Mouse (Mus musculus) heart, adult 11 months (tissue): Measurements from ENCODE around the gene Rtn4rl2.
A peak's percentile ranks its signal among the peaks of the same experiment; 100 is the strongest.

Experiments used
- DNase-seq: peaks from one replicate; pipeline ENCODE4 v3.0.0; 2022

The Rtn4rl2 gene

DNA sequence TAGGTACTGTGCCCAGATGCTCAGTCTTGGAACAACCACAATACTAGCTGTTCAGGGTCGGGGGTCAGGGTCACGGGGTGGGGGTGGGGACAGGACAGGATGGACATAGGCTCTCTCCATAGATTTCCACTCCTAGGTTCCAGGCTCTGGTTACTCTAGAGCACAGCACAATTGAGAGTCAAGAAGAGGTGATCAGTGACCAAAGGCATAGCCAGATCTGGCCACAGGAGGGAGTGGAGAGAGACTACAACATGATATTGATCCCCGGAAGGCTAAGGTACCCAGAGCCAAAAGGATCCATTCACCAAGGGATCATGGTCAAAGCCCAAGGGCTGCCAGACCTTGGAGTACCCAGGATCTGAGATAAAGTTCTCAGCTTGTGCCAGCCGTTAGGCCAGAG, 1.9 kb downstream of the Rtn4rl2 start:
- DNase-seq: peak; percentile 82

- DNase-seq: peak; percentile 83
Measured at GRCm38 (mm10) chr2:84883942-84884341, 2.6 kb downstream of the Rtn4rl2 start.

- no peak for DNase-seq
Measured at GRCm38 (mm10) chr2:84883530-84883929, 3.0 kb downstream of the Rtn4rl2 start.

GRCm38 (mm10) chr2:84883084-84883483, 3.4 kb downstream of the Rtn4rl2 start:
- peak; percentile 97 for DNase-seq

DNA sequence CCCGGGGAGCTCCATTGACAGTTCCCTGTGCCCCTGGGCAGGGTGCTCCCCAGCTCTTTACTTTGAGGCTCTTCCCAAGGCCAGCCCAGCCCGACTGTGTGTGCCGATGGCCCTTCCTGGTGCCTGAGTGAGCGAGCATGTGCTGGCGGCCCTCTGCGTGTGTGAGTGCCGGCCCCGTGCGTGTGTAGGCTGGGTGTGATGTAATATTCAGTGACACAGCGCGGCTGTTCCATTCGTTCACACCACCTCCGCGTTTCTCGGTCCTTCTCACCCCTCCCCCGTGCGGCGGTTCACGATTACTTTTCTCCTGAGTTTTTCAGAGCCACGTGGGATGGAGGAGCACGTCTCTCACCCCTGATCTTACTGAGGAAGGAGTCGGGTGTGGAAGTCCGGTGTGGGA, 3.9 kb downstream of the Rtn4rl2 start:
- peak; percentile 97 for DNase-seq

- no peak for DNase-seq
Measured at GRCm38 (mm10) chr2:84880590-84880989, 5.9 kb downstream of the Rtn4rl2 start.

DNA sequence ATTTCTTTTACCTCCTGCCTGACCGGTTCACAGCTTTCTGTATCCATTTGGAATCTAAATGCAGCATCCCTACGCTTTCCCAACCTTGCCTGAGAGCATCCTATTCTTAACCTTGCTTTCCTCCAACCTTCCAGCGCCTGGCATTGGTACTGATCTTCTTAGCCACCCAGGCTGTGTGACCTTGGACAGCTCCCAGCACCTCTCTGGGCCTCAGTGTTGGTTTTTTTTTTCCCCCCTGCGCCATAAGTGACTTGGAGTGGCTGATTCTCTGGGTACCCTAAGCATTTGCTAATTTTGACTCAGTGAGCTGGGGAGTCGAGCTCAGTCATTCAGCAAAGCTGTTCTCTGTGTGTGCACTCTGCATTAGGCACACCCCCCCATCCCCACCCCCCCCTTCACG, 10.7 kb downstream of the Rtn4rl2 start:
- no peak for DNase-seq

GRCm38 (mm10) chr2:84872105-84872716, 14.3 kb downstream of the Rtn4rl2 start:
- peak; percentile 97 for DNase-seq

DNA sequence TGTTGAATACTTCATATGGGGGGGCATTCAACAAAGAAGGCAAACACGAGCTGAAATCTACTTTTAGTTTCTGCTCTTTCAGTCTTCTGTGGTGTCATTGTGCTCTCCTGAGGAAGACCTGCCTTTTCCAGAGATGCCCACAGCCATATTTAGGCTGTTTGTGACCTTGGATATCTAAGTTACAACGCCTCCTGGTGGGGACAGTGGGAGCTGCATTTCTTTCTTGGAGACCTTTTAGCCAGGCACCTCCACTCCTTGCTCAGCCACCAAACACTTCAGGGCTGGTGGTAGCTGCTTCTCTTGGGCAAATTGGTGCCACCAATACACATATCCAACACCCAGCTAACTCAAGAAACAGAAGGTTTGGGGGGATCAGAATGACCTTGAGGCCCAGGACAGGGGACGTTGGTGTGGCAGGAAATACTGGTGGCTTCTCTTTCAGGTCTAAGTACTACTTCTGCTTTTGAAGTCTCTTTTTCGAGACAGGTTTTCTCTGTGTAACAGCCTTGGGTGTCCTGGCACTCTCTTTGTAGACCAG, 15.8 kb downstream of the Rtn4rl2 start:
- DNase-seq: no peak

DNA sequence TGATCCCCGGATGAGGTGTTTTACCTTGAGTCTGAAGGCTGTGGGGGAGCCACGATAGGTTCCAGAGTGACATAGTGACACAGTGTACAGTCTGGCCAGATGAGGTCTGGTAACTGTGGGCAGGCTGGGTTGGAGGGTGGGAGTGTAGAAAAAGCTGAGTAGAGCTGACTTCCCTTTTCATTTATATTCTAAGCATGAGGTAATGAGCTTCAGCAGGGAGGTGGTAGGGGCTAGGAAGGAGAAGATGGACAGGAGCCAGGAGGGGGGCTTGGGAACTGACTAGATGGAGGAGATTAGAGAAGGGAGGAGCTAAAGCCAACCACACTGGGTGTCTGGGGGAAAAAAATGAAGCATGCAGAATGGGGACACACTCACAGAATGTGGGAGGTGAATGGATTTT, 17.5 kb downstream of the Rtn4rl2 start:
- no peak for DNase-seq

DNA sequence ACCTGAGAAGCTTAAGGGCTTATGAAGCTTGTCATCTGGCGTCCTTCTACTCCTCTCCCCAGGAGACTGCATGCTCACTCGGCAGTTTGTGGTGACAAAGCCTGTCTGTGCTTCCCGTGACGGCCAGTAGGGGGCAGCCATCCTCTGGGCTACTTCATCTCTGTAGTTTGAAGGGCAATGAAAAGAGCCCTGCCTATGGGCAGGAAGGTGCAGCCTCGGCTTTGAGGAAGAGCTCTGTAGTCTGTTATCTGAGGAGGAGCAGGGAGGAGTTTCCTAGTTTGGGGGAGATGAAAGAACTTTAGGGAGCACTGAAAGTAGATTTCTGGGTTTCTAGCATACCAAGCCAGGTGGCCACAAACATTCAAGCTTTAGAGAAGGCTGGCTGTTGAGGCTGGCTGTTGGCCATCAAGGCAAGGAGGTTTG, 18.0 kb downstream of the Rtn4rl2 start:
- peak; percentile 93 for DNase-seq

GRCm38 (mm10) chr2:84865616-84866571, 20.6 kb downstream of the Rtn4rl2 start:
- peak; percentile 96 for DNase-seq

DNA sequence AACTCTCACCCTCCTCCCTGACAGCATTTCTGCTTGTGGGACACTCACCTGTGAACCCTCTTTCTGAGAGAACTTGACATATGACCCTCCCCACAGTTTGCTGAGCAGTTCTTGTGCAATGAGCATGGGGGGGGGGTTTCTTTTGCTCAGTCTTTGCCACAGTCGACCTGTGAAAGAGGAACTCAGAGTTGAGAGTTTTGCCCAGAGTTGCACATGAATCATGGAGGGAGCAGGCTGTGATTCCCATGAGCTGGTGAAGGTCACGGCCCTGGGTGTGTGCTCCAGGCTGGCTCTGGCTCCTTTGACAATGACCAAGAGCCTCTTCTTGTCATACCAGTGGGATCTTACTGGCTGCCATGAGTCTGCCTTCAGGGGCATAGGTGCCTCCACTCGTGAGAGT, 24.3 kb downstream of the Rtn4rl2 start:
- no peak for DNase-seq

- no peak for DNase-seq
Measured at GRCm38 (mm10) chr2:84861430-84861829, 25.1 kb downstream of the Rtn4rl2 start.

DNA sequence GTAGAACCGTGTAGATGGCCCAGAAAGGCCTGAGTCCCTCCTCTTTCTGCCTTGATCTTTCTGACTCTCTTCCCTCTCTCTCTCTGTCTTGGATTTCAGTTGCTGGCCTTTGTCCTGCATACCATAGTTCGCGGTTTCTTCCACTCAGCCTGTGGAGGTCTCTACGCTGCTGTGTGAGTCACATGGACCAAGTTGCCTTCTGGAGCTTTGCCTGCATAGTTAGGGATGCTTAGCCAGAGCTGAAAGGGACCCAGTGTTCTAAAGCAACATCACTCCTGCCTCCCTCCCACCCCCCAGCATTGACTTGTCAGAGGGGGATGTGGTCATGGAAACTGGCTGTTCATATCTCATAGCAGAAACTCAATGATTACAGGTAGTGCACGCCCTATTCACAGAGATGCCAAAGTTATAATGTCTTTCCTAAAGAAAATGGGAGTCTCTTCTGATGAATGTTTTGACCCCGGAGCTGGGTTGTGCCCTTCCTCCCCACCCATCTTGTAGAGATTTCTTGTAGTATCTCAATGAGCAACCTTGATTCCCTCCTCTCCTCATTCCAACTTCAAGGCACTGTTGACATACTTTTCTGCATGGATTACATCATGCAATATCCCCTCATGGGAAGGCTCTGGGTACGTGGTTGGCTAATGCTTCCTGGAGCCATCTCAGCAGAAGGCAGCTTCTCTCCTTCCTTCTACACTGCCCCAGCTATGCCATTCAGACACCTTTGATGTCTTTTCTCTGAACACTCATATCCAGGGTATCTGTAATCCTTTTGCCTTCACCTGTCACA, 26.3 kb downstream of the Rtn4rl2 start:
- no peak for DNase-seq

- peak; percentile 88 for DNase-seq
Measured at GRCm38 (mm10) chr2:84858551-84858950, 28.0 kb downstream of the Rtn4rl2 start.

- no peak for DNase-seq
Measured at GRCm38 (mm10) chr2:84855732-84856131, 30.8 kb downstream of the Rtn4rl2 start.

GRCm38 (mm10) chr2:84851130-84852040, 35.1 kb downstream of the Rtn4rl2 start:
- peak; percentile 99 for DNase-seq

- DNase-seq: no peak
Measured at GRCm38 (mm10) chr2:84850407-84851129, 35.9 kb downstream of the Rtn4rl2 start.

DNA sequence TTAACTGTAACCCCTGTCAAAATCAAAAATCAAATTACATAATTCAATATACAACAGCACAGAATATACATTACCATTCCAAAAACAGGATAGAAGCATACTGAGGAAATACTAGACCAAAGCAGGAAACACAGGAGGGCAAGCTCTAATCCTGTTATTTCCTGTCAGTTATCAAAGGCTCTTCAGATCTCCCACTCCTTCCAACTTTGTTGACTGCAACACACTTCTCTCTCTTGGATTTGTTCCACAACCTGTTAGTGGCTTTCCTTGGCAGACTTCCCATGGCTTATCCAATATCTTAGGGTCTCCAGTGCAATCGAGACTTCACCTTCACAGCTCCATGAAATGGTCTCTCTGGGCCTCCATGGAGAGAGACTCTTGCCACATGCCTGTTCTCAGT, 41.3 kb downstream of the Rtn4rl2 start:
- DNase-seq: no peak

DNA sequence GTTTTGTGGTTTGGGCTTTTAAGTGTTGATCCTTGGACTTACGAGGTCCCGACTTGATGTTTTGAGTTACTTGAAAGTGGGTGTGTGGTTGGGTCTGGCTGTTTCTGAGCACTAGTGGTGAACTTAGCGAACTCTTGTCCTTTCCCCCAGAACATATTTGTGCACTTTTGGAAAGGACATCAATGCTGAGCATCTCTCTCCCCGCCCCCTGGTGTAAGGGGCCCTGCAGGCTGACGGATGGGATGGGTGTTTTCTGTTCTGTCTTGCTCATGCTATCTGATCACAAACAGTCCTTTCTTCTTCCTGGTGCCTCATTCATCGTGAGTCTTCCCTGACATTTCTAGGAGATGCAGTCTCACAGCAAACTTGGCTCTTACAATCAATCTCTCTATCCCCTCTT, 42.9 kb downstream of the Rtn4rl2 start:
- DNase-seq: no peak
